Mouse (Mus musculus): ENCODE measurements around the gene Rit1. TPM values are rescaled to one million over a fixed set of nuclear protein-coding genes. Genes with fewer than 3 reads are reported as not detected.

Gene Rit1
- 37.2 and 48.1 TPM in 2 replicates for polyA plus RNA-seq (2012; rRNA removed)

- peak; percentile 47 for TF ChIP-seq POLR2A (IDR thresholded peaks at IDR 0.05; ENCODE audit: low read depth, low read length)
- no peak for TF ChIP-seq CTCF (conservative IDR thresholded peaks at IDR 0.05; ENCODE audit: insufficient read depth, insufficient read length, low read depth, low read length)
- Histone ChIP-seq H3K27ac (ENCODE audit: insufficient read depth, low read depth, low read length) (peak within 1 kb of the TSS; percentile 64), H3K36me3 (ENCODE audit: control insufficient read depth, insufficient read depth, low read length) (peaks cover 10% of the 10 kb centered on the region), H3K27me3 (replicated peaks; ENCODE audit: control insufficient read depth, insufficient read depth, low read length) (no peaks in the 10 kb centered on the region), H3K4me1 (ENCODE audit: control insufficient read depth, insufficient read depth, low read length) (peaks cover 19% of the 10 kb centered on the region), H3K4me3 (ENCODE audit: insufficient read depth, low read depth, low read length) (peak within 1 kb of the TSS; percentile 93)
- WGBS = 1% methylated on average over 27 of the region's 27 CpGs
- peak; percentile 92 for DNase-seq
Observed at GRCm38 (mm10) chr3:88716399-88717197, at the start of gene Rit1. Rit1 (plus strand) TSS chr3:88716838.

GRCm38 (mm10) chr3:88677399-88677798 lies 39.2 kb upstream of the Rit1 start:
- Histone ChIP-seq H3K4me1 (ENCODE audit: control insufficient read depth, insufficient read depth, low read length) (peaks cover 3% of the 10 kb centered on the region; the same call in 1 of the 2 replicates), H3K27ac (ENCODE audit: insufficient read depth, low read depth, low read length) (no peak overlapping the region), H3K36me3 (ENCODE audit: control insufficient read depth, insufficient read depth, low read length) (no peaks in the 10 kb centered on the region), H3K27me3 (replicated peaks; ENCODE audit: control insufficient read depth, insufficient read depth, low read length) (no peaks in the 10 kb centered on the region), H3K4me3 (ENCODE audit: insufficient read depth, low read depth, low read length) (peak overlapping the region; percentile 46)
- TF ChIP-seq POLR2A (IDR thresholded peaks at IDR 0.05; ENCODE audit: low read depth, low read length) (no peak), CTCF (conservative IDR thresholded peaks at IDR 0.05; ENCODE audit: insufficient read depth, insufficient read length, low read depth, low read length) (peak; percentile 81)
- peak; percentile 86 for DNase-seq
- 2% methylated on average over 11 of the region's 11 CpGs for WGBS

GRCm38 (mm10) chr3:88683814-88684213 lies 32.8 kb upstream of the Rit1 start:
- DNase-seq = no peak
- TF ChIP-seq POLR2A (IDR thresholded peaks at IDR 0.05; ENCODE audit: low read depth, low read length) (no peak), CTCF (conservative IDR thresholded peaks at IDR 0.05; ENCODE audit: insufficient read depth, insufficient read length, low read depth, low read length) (no peak)
- 70% methylated on average over 2 of the region's 2 CpGs for WGBS
- H3K27ac ChIP-seq (ENCODE audit: insufficient read depth, low read depth, low read length) = peak overlapping the region; percentile 92
- H3K36me3 ChIP-seq (ENCODE audit: control insufficient read depth, insufficient read depth, low read length) = no peaks in the 10 kb centered on the region; the same call in 1 of the 2 replicates
- peaks cover 7% of the 10 kb centered on the region; the same call in 1 of the 2 replicates for H3K4me1 ChIP-seq (ENCODE audit: control insufficient read depth, insufficient read depth, low read length)
- no peaks in the 10 kb centered on the region for H3K27me3 ChIP-seq (replicated peaks; ENCODE audit: control insufficient read depth, insufficient read depth, low read length)
- no peak overlapping the region for H3K4me3 ChIP-seq (ENCODE audit: insufficient read depth, low read depth, low read length)

- Histone ChIP-seq H3K36me3 (ENCODE audit: control insufficient read depth, insufficient read depth, low read length) (peaks cover 1% of the 10 kb centered on the region; the same call in 1 of the 2 replicates), H3K27ac (ENCODE audit: insufficient read depth, low read depth, low read length) (peak overlapping the region; percentile 92), H3K4me1 (ENCODE audit: control insufficient read depth, insufficient read depth, low read length) (peaks cover 7% of the 10 kb centered on the region; the same call in 1 of the 2 replicates), H3K27me3 (replicated peaks; ENCODE audit: control insufficient read depth, insufficient read depth, low read length) (no peaks in the 10 kb centered on the region), H3K4me3 (ENCODE audit: insufficient read depth, low read depth, low read length) (no peak overlapping the region; the same call in 1 of the 2 replicates)
- peak; percentile 72 for DNase-seq
- TF ChIP-seq POLR2A (IDR thresholded peaks at IDR 0.05; ENCODE audit: low read depth, low read length) (no peak), CTCF (conservative IDR thresholded peaks at IDR 0.05; ENCODE audit: insufficient read depth, insufficient read length, low read depth, low read length) (no peak)
- 28% methylated on average over 8 of the region's 8 CpGs for WGBS
Observed at GRCm38 (mm10) chr3:88684236-88684979, 32.2 kb upstream of the Rit1 start.

- H3K4me3 ChIP-seq (ENCODE audit: insufficient read depth, low read depth, low read length) = peak within 1 kb of the TSS; percentile 82
- peak; percentile 71 for TF ChIP-seq POLR2A (IDR thresholded peaks at IDR 0.05; ENCODE audit: low read depth, low read length)
- TF ChIP-seq CTCF (conservative IDR thresholded peaks at IDR 0.05; ENCODE audit: insufficient read depth, insufficient read length, low read depth, low read length) = no peak
- H3K27ac ChIP-seq (ENCODE audit: insufficient read depth, low read depth, low read length) = peak within 1 kb of the TSS; percentile 95
- peaks cover 5% of the 10 kb centered on the region for H3K36me3 ChIP-seq (ENCODE audit: control insufficient read depth, insufficient read depth, low read length)
- no peaks in the 10 kb centered on the region for H3K27me3 ChIP-seq (replicated peaks; ENCODE audit: control insufficient read depth, insufficient read depth, low read length)
- peaks cover 7% of the 10 kb centered on the region; the same call in 1 of the 2 replicates for H3K4me1 ChIP-seq (ENCODE audit: control insufficient read depth, insufficient read depth, low read length)
- peak; percentile 99 for DNase-seq
- WGBS = under 1% methylated on average over 47 of the region's 47 CpGs
Observed at GRCm38 (mm10) chr3:88684980-88685941, 31.4 kb upstream of the Rit1 start, which contains the start of gene Khdc4. Khdc4 (plus strand) TSS chr3:88685803.

GRCm38 (mm10) chr3:88685958-88686451 lies 30.6 kb upstream of the Rit1 start:
- peak; percentile 15 for TF ChIP-seq POLR2A (IDR thresholded peaks at IDR 0.05; ENCODE audit: low read depth, low read length)
- no peak for TF ChIP-seq CTCF (conservative IDR thresholded peaks at IDR 0.05; ENCODE audit: insufficient read depth, insufficient read length, low read depth, low read length)
- peaks cover 11% of the 10 kb centered on the region for H3K36me3 ChIP-seq (ENCODE audit: control insufficient read depth, insufficient read depth, low read length)
- H3K27ac ChIP-seq (ENCODE audit: insufficient read depth, low read depth, low read length) = peak overlapping the region; percentile 95
- peak overlapping the region; percentile 82 for H3K4me3 ChIP-seq (ENCODE audit: insufficient read depth, low read depth, low read length)
- WGBS = under 1% methylated on average over 45 of the region's 45 CpGs
- DNase-seq = peak; percentile 65
- H3K4me1 ChIP-seq (ENCODE audit: control insufficient read depth, insufficient read depth, low read length) = peaks cover 7% of the 10 kb centered on the region; the same call in 1 of the 2 replicates
- no peaks in the 10 kb centered on the region for H3K27me3 ChIP-seq (replicated peaks; ENCODE audit: control insufficient read depth, insufficient read depth, low read length)

Data from kidney, adult 2 months (tissue).